Mouse (Mus musculus): ENCODE measurements at regions not wholly inside any gene's neighbourhood (a gene's known extent, or its start where the extent isn't known, plus 50 kb on each side); places are given as distances from the start of the nearest gene placed in this dataset.

GRCm38 (mm10) chr14:24997786-24998509, 461.0 kb upstream of the Zmiz1 start:
- no peak for DNase-seq
- Histone ChIP-seq H3K4me3 (replicated peaks; ENCODE audit: insufficient read depth, low read depth, low read length) (no peak overlapping the region), H3K27ac (ENCODE audit: insufficient read depth, low read length) (no peak overlapping the region), H3K27me3 (ENCODE audit: control insufficient read depth, insufficient read depth, low read length) (no peaks in the 10 kb centered on the region), H3K4me1 (ENCODE audit: control insufficient read depth, insufficient read depth, low read length) (peaks cover 19% of the 10 kb centered on the region)
- 86% methylated on average over 14 of the region's 14 CpGs for WGBS
- TF ChIP-seq CTCF (IDR thresholded peaks at IDR 0.05; ENCODE audit: borderline replicate concordance, insufficient read depth, low read depth, low read length) (no peak), POLR2A (IDR thresholded peaks at IDR 0.05; ENCODE audit: borderline replicate concordance, insufficient read depth, low read length) (no peak)

- TF ChIP-seq CTCF (IDR thresholded peaks at IDR 0.05; ENCODE audit: borderline replicate concordance, insufficient read depth, low read depth, low read length), result no peak
- Histone ChIP-seq H3K27ac (ENCODE audit: insufficient read depth, low read length) (no peak overlapping the region), H3K4me1 (ENCODE audit: control insufficient read depth, insufficient read depth, low read length) (peaks cover 13% of the 10 kb centered on the region), H3K4me3 (replicated peaks; ENCODE audit: insufficient read depth, low read depth, low read length) (no peak overlapping the region), H3K27me3 (ENCODE audit: control insufficient read depth, insufficient read depth, low read length) (no peaks in the 10 kb centered on the region)
- no peak for DNase-seq
- over 99% methylated on average over 3 of the region's 3 CpGs for WGBS
Measured at GRCm38 (mm10) chr14:24999008-24999572, 459.9 kb upstream of the Zmiz1 start.

- DNase-seq, result no peak
- WGBS, result 90% methylated on average over 11 of the region's 11 CpGs
- TF ChIP-seq POLR2A (IDR thresholded peaks at IDR 0.05; ENCODE audit: borderline replicate concordance, insufficient read depth, low read length), result no peak
- no peak for TF ChIP-seq CTCF (IDR thresholded peaks at IDR 0.05; ENCODE audit: borderline replicate concordance, insufficient read depth, low read depth, low read length)
- H3K4me3 ChIP-seq (replicated peaks; ENCODE audit: insufficient read depth, low read depth, low read length), result no peak overlapping the region
- no peaks in the 10 kb centered on the region for H3K4me1 ChIP-seq (ENCODE audit: control insufficient read depth, insufficient read depth, low read length)
- H3K27me3 ChIP-seq (ENCODE audit: control insufficient read depth, insufficient read depth, low read length), result no peaks in the 10 kb centered on the region
- no peak overlapping the region for H3K27ac ChIP-seq (ENCODE audit: insufficient read depth, low read length)
Measured at GRCm38 (mm10) chr14:25005241-25005946, 453.6 kb upstream of the Zmiz1 start.

- Histone ChIP-seq H3K27me3 (ENCODE audit: control insufficient read depth, insufficient read depth, low read length) (no peaks in the 10 kb centered on the region), H3K4me3 (replicated peaks; ENCODE audit: insufficient read depth, low read depth, low read length) (no peak overlapping the region), H3K4me1 (ENCODE audit: control insufficient read depth, insufficient read depth, low read length) (peaks cover 5% of the 10 kb centered on the region), H3K27ac (ENCODE audit: insufficient read depth, low read length) (no peak overlapping the region)
- no peak for TF ChIP-seq POLR2A (IDR thresholded peaks at IDR 0.05; ENCODE audit: borderline replicate concordance, insufficient read depth, low read length)
- TF ChIP-seq CTCF (IDR thresholded peaks at IDR 0.05; ENCODE audit: borderline replicate concordance, insufficient read depth, low read depth, low read length), result no peak
- WGBS, result 82% methylated on average over 3 of the region's 3 CpGs
- DNase-seq, result no peak
Measured at GRCm38 (mm10) chr14:25011926-25012325, 447.1 kb upstream of the Zmiz1 start.

- WGBS, result 14% methylated on average over 8 of the region's 8 CpGs
- peak; percentile 30 to 35 for DNase-seq
- no peak for TF ChIP-seq CTCF (IDR thresholded peaks at IDR 0.05; ENCODE audit: borderline replicate concordance, insufficient read depth, low read depth, low read length)
- no peak for TF ChIP-seq POLR2A (IDR thresholded peaks at IDR 0.05; ENCODE audit: borderline replicate concordance, insufficient read depth, low read length)
- H3K4me3 ChIP-seq (replicated peaks; ENCODE audit: insufficient read depth, low read depth, low read length), result no peak overlapping the region
- no peak overlapping the region for H3K27ac ChIP-seq (ENCODE audit: insufficient read depth, low read length)
- peaks cover 5% of the 10 kb centered on the region for H3K4me1 ChIP-seq (ENCODE audit: control insufficient read depth, insufficient read depth, low read length)
- H3K27me3 ChIP-seq (ENCODE audit: control insufficient read depth, insufficient read depth, low read length), result no peaks in the 10 kb centered on the region
Measured at GRCm38 (mm10) chr14:25015288-25016238, 443.4 kb upstream of the Zmiz1 start.

- no peak overlapping the region for H3K4me3 ChIP-seq (replicated peaks; ENCODE audit: insufficient read depth, low read depth, low read length)
- no peak overlapping the region for H3K27ac ChIP-seq (ENCODE audit: insufficient read depth, low read length)
- H3K4me1 ChIP-seq (ENCODE audit: control insufficient read depth, insufficient read depth, low read length), result peaks cover 5% of the 10 kb centered on the region
- H3K27me3 ChIP-seq (ENCODE audit: control insufficient read depth, insufficient read depth, low read length), result no peaks in the 10 kb centered on the region
- TF ChIP-seq POLR2A (IDR thresholded peaks at IDR 0.05; ENCODE audit: borderline replicate concordance, insufficient read depth, low read length) (no peak), CTCF (IDR thresholded peaks at IDR 0.05; ENCODE audit: borderline replicate concordance, insufficient read depth, low read depth, low read length) (peak; percentile 54)
- DNase-seq, result no peak
- WGBS, result 84% methylated on average over 5 of the region's 5 CpGs
Measured at GRCm38 (mm10) chr14:25017860-25018259, 441.1 kb upstream of the Zmiz1 start.

- TF ChIP-seq POLR2A (IDR thresholded peaks at IDR 0.05; ENCODE audit: borderline replicate concordance, insufficient read depth, low read length), result no peak
- Histone ChIP-seq H3K4me3 (replicated peaks; ENCODE audit: insufficient read depth, low read depth, low read length) (no peak overlapping the region), H3K4me1 (ENCODE audit: control insufficient read depth, insufficient read depth, low read length) (peaks cover 5% of the 10 kb centered on the region), H3K27me3 (ENCODE audit: control insufficient read depth, insufficient read depth, low read length) (no peaks in the 10 kb centered on the region), H3K27ac (ENCODE audit: insufficient read depth, low read length) (no peak overlapping the region)
- WGBS, result 81% methylated on average over 4 of the region's 4 CpGs
- DNase-seq, result no peak
Measured at GRCm38 (mm10) chr14:25019306-25019905, 439.6 kb upstream of the Zmiz1 start.

All from cerebellum, adult 2 months (tissue).